Mouse (Mus musculus) bone marrow, adult 2 months (tissue): ENCODE results near the gene Pla2g3.

Experiments used
- CTCF ChIP-seq: fragments of 200-500 bp; IDR thresholded peaks from 2 replicates; pipeline ENCODE4 v1.5.1; 2011; ENCODE audit warnings: low read length, control low read depth; ENCODE audit not compliant: control insufficient read depth, insufficient read depth
- POLR2A ChIP-seq: fragments of 200-500 bp; IDR thresholded peaks from 2 replicates; pipeline ENCODE4 v1.6.1; 2011; ENCODE audit warnings: low read depth, mild to moderate bottlenecking, control low read depth, low read length, borderline replicate concordance; ENCODE audit not compliant: control insufficient read depth

- no peak for TF ChIP-seq CTCF
- TF ChIP-seq POLR2A: no peak
Observed at GRCm38 (mm10) chr11:3443091-3443490, 45.0 kb upstream of the Pla2g3 start.
